Mouse (Mus musculus) E14TG2a.4 (cell line): Measurements from ENCODE around the gene Nbeal2.

Experiments
- CTCF ChIP-seq: conservative IDR thresholded peaks from 2 replicates; pipeline ENCODE4 v1.5.1; 2014; ENCODE audit warnings: low read length
- NANOG ChIP-seq: IDR thresholded peaks from 2 replicates; pipeline ENCODE4 v1.6.1; 2014; ENCODE audit warnings: borderline replicate concordance, low read length, mixed read lengths
- POU5F1 ChIP-seq: IDR thresholded peaks from 2 replicates; pipeline ENCODE4 v1.6.1; 2014; ENCODE audit warnings: low read length, borderline replicate concordance

DNA sequence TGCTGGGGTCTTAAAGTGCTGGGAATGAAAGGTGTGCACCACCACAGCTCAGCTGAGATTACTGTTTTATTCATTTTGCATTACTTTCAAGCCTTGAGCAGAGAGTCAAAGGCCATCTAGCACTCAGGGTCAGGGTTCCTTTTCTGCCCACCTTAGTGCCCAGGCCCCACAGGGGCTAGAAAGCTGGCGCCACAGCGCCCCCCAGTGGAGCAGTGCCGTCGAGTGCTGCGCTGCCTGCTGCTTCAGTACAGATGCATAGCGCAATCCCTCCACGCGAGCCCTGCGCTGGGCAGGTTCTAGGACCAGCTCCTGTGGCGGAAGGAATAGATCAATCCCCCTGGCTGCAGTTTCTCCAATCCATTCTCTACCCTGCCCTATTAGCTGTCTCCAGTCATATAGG lies 22.8 kb downstream of the Nbeal2 start:
- TF ChIP-seq CTCF (peak; percentile 84), POU5F1 (no peak), NANOG (no peak)
